Mouse (Mus musculus) liver, embryonic 14.5 days (tissue): ENCODE measurements at regions not wholly inside any gene's neighbourhood (a gene's known extent, or its start where the extent isn't known, plus 50 kb on each side); places are given as distances from the start of the nearest gene placed in this dataset.

Source experiments
- ATAC-seq: fragments of 200-750 bp; cut with Nextera tagmentation; 2 replicates; pipeline ENCODE4 v1.8.0; 2017; ENCODE audit warnings: moderate number of reproducible peaks, mild to moderate bottlenecking, moderate library complexity; ENCODE audit not compliant: insufficient read depth
- DNase-seq, 3 experiments: peaks; one replicate each; pipeline ENCODE4 v3.0.0-alpha.2; 2012 to 2013; ENCODE audit warnings: low read depth in 3 of 3, low spot score in 3 of 3
- H3K27ac ChIP-seq: fragments of 300-500 bp; sonication (generic); 2 replicates; pipeline ENCODE4 v1.5.1; 2014; ENCODE audit warnings: moderate library complexity, mild to moderate bottlenecking, control low read depth, inconsistent platforms
- H3K27me3 ChIP-seq: fragments of 300-500 bp; sonication (generic); 2 replicates; pipeline ENCODE4 v1.6.1; 2014; ENCODE audit warnings: mild to moderate bottlenecking, low read length, moderate library complexity; ENCODE audit not compliant: control insufficient read depth, insufficient read depth
- H3K36me3 ChIP-seq: fragments of 300-500 bp; sonication (generic); replicated peaks from 2 replicates; pipeline ENCODE4 v1.6.1; 2014; ENCODE audit warnings: low read depth; ENCODE audit not compliant: control insufficient read depth, insufficient read depth
- H3K4me1 ChIP-seq, 2 experiments: fragments of 200-500 bp in 1 of 2; fragments of 300-500 bp in 1 of 2; sonication (generic) in 1 of 2; replicated peaks; 2 replicates each; pipeline ENCODE4 v1.6.1; 2012 to 2014; ENCODE audit warnings: antibody characterized with exemption in 1 of 2, inconsistent platforms in 1 of 2, low read length in 1 of 2; ENCODE audit not compliant: control insufficient read depth in 2 of 2, insufficient read depth in 2 of 2
- H3K4me2 ChIP-seq: fragments of 300-500 bp; sonication (generic); 2 replicates; pipeline ENCODE4 v1.6.1; 2014; ENCODE audit warnings: low read depth, mild to moderate bottlenecking, control low read depth, moderate library complexity
- H3K4me3 ChIP-seq, 2 experiments: fragments of 200-500 bp in 1 of 2; fragments of 300-500 bp in 1 of 2; sonication (generic) in 1 of 2; 2 replicates each; pipeline ENCODE4 v1.5.1; 2012 to 2014; ENCODE audit warnings: low read depth in 2 of 2, low read length in 2 of 2, mild to moderate bottlenecking in 2 of 2, control low read depth in 1 of 2, inconsistent platforms in 1 of 2, moderate library complexity in 1 of 2; ENCODE audit not compliant: insufficient read depth in 1 of 2
- H3K9ac ChIP-seq: fragments of 300-500 bp; sonication (generic); replicated peaks from 2 replicates; pipeline ENCODE4 v1.6.1; 2014; ENCODE audit warnings: mild to moderate bottlenecking, control low read depth, moderate library complexity
- H3K9me3 ChIP-seq: fragments of 300-500 bp; sonication (generic); 2 replicates; pipeline ENCODE4 v1.6.1; 2016; ENCODE audit warnings: low read length, mixed read lengths; ENCODE audit not compliant: control insufficient read depth
- CTCF ChIP-seq: IDR thresholded peaks from 2 replicates; pipeline ENCODE4 v1.5.1; 2016; ENCODE audit warnings: antibody characterized with exemption, low read depth, control low read depth
- EP300 ChIP-seq: IDR thresholded peaks from 2 replicates; pipeline ENCODE4 v1.6.1; 2016; ENCODE audit warnings: antibody characterized with exemption, low read depth
- WGBS: fragments of 180-500 bp; shearing (Covaris S2); extraction: QIAGEN DNeasy Blood & Tissue Kit; methylation state at CpG from one replicate; pipeline ENCODE4 v1.1.7; 2014; ENCODE audit not compliant: insufficient replicate concordance; 5-methylcytosine and 5-hydroxymethylcytosine counted together

- Histone ChIP-seq H3K9me3 (no peaks in the 10 kb centered on the region), H3K9ac (no peak overlapping the region), H3K4me1 (peaks cover 0 to 2% of the 10 kb centered on the region in 2 experiments; a peak in 1 of 4 replicates), H3K4me3 (no peak overlapping the region), H3K36me3 (no peaks in the 10 kb centered on the region), H3K27me3 (no peaks in the 10 kb centered on the region), H3K27ac (no peak overlapping the region), H3K4me2 (no peak overlapping the region)
- ATAC-seq (no peak), DNase-seq (no peak)
- 12% methylated on average over 5 of the region's 5 CpGs for WGBS
- no peak for TF ChIP-seq CTCF
Measured at GRCm38 (mm10) chr19:15789741-15790140, 157.4 kb downstream of the Psat1 start.

GRCm38 (mm10) chr19:15784644-15785043, 162.5 kb downstream of the Psat1 start:
- Histone ChIP-seq H3K4me1 (no peaks in the 10 kb centered on the region; a peak in 1 of 4 replicates), H3K36me3 (no peaks in the 10 kb centered on the region), H3K27ac (no peak overlapping the region), H3K4me3 (no peak overlapping the region), H3K9ac (no peak overlapping the region), H3K27me3 (no peaks in the 10 kb centered on the region), H3K9me3 (no peaks in the 10 kb centered on the region), H3K4me2 (no peak overlapping the region)
- ATAC-seq (no peak), DNase-seq (no peak)
- TF ChIP-seq EP300, result no peak
- no peak for TF ChIP-seq CTCF
- WGBS, result 47% methylated on average over 4 of the region's 4 CpGs

GRCm38 (mm10) chr19:15769651-15770050, 177.5 kb downstream of the Psat1 start:
- no peaks in the 10 kb centered on the region for H3K9me3 ChIP-seq
- no peaks in the 10 kb centered on the region for H3K4me1 ChIP-seq
- no peaks in the 10 kb centered on the region for H3K27me3 ChIP-seq
- ATAC-seq, result no peak
- DNase-seq, result no peak
- H3K36me3 ChIP-seq, result no peaks in the 10 kb centered on the region
- no peak overlapping the region for H3K4me2 ChIP-seq
- no peak overlapping the region for H3K9ac ChIP-seq
- 51% methylated on average over 4 of the region's 4 CpGs for WGBS
- H3K27ac ChIP-seq, result no peak overlapping the region
- no peak overlapping the region for H3K4me3 ChIP-seq
- TF ChIP-seq EP300 (no peak), CTCF (no peak)

- 72% methylated on average over 4 of the region's 4 CpGs for WGBS
- ATAC-seq, result no peak
- H3K27ac ChIP-seq, result no peak overlapping the region
Measured at GRCm38 (mm10) chr19:15761086-15761485, 186.1 kb downstream of the Psat1 start.

GRCm38 (mm10) chr19:15745026-15745777, 201.9 kb downstream of the Psat1 start:
- no peak for ATAC-seq
- no peak for DNase-seq

More at GRCm38 (mm10) chr19:15761086-15761485, 186.1 kb downstream of the Psat1 start:
- TF ChIP-seq EP300 (no peak), CTCF (no peak)
- H3K36me3 ChIP-seq, result no peaks in the 10 kb centered on the region
- no peak overlapping the region for H3K9ac ChIP-seq
- no peaks in the 10 kb centered on the region for H3K4me1 ChIP-seq
- no peak overlapping the region for H3K4me3 ChIP-seq
- no peak for DNase-seq
- H3K9me3 ChIP-seq, result no peaks in the 10 kb centered on the region
- no peak overlapping the region for H3K4me2 ChIP-seq
- no peaks in the 10 kb centered on the region for H3K27me3 ChIP-seq

More at GRCm38 (mm10) chr19:15745026-15745777, 201.9 kb downstream of the Psat1 start:
- no peak overlapping the region for H3K4me3 ChIP-seq
- H3K36me3 ChIP-seq, result no peaks in the 10 kb centered on the region
- no peak overlapping the region for H3K4me2 ChIP-seq
- no peaks in the 10 kb centered on the region for H3K9me3 ChIP-seq
- no peak overlapping the region for H3K27ac ChIP-seq
- no peaks in the 10 kb centered on the region for H3K4me1 ChIP-seq
- 60% methylated on average over 8 of the region's 8 CpGs for WGBS
- H3K9ac ChIP-seq, result no peak overlapping the region
- no peaks in the 10 kb centered on the region for H3K27me3 ChIP-seq
- TF ChIP-seq EP300, result no peak
- TF ChIP-seq CTCF, result no peak
